Comparison of ENCODE assay signal across 16 mouse cellular contexts in genomic region chr13:101464928-101465747, GRCm38 (mm10).
A peak's percentile ranks its signal among the peaks of the same experiment; 100 is the strongest.
DNase-seq lines count a peak whose midpoint lies in the region; ATAC-seq and TF ChIP-seq lines count a peak whose summit lies in the region.
"Had no signal": no experiment of that assay in that cellular context is flagged by ENCODE, and none has a peak within 500 bp of the region (broad histone marks: within the 10 kb centered on the region; RNA-seq: fewer than 3 reads in every experiment).

No protein-coding gene starts in this region.

- CTCF ChIA-PET in Patski (lab: Charles Lee) = interaction anchor here (0.7 to 2.2 kb wide), 9 partner anchors 17 to 229 kb away, joined by 3 to 9 read pairs (median 4); no protein-coding TSS in a partner anchor

- in situ Hi-C loops in Patski (cut with MboI; ENCODE audit: low pct_unique_long_range_greater_than_20kb) = loop anchor here (5.0 kb wide), 1 partner anchor 42 kb away; no protein-coding TSS in a partner anchor

- H3K36me3 ChIP-seq in hindbrain, embryonic 12.5 days = no peaks in the 10 kb centered on the region
- H3K36me3 ChIP-seq: liver, embryonic 12.5 days; midbrain, embryonic 10.5 days; neural tube, embryonic 13.5 days had no signal

- TF ChIP-seq CTCF in Patski (IDR thresholded peaks at IDR 0.05) = no peak

- no peak overlapping the region for H3K27ac ChIP-seq in hindbrain, embryonic 12.5 days
- H3K27ac ChIP-seq: forebrain, embryonic 13.5 days; left cerebral cortex, adult 2 months; liver, embryonic 12.5 days; midbrain, embryonic 10.5 days; neural tube, embryonic 13.5 days had no signal

- no peak overlapping the region for H3K4me2 ChIP-seq in hindbrain, embryonic 12.5 days (replicated peaks)
- H3K4me2 ChIP-seq: forebrain, embryonic 13.5 days; liver, embryonic 12.5 days; neural tube, embryonic 13.5 days had no signal

- H3K9ac ChIP-seq in hindbrain, embryonic 12.5 days = no peak overlapping the region
- H3K9ac ChIP-seq: forebrain, embryonic 13.5 days; liver, embryonic 12.5 days; neural tube, embryonic 13.5 days had no signal

- no peaks in the 10 kb centered on the region for H3K4me1 ChIP-seq in hindbrain, embryonic 12.5 days
- H3K4me1 ChIP-seq: forebrain, embryonic 13.5 days; liver, embryonic 12.5 days; midbrain, embryonic 10.5 days had no signal

- no peaks in the 10 kb centered on the region for H3K27me3 ChIP-seq in Patski
- no peaks in the 10 kb centered on the region for H3K27me3 ChIP-seq in hindbrain, embryonic 12.5 days
- H3K27me3 ChIP-seq: forebrain, embryonic 13.5 days; liver, embryonic 12.5 days; neural tube, embryonic 13.5 days had no signal

- peak; percentile 82 for ATAC-seq in Patski
- ATAC-seq in hindbrain, embryonic 12.5 days (ENCODE audit: low FRiP score) = no peak
- ATAC-seq in erythroid progenitor cell, adult 5-6 weeks (replicated peaks; ENCODE audit: low FRiP score, poor library complexity, severe bottlenecking) = no peak
- ATAC-seq: forebrain, embryonic 13.5 days; liver, embryonic 12.5 days had no signal

- no peaks in the 10 kb centered on the region for H3K9me3 ChIP-seq in hindbrain, embryonic 12.5 days (replicated peaks)
- H3K9me3 ChIP-seq: forebrain, embryonic 13.5 days; liver, embryonic 12.5 days; midbrain, embryonic 10.5 days; neural tube, embryonic 13.5 days had no signal

- POLR2A ChIA-PET in Patski (lab: Charles Lee) = interaction anchor here (0.6 kb wide), 1 partner anchor 225 kb away, joined by 3 read pairs; no protein-coding TSS in a partner anchor

- no peak overlapping the region for H3K4me3 ChIP-seq in hindbrain, embryonic 12.5 days
- H3K4me3 ChIP-seq: forebrain, embryonic 13.5 days; left cerebral cortex, adult 2 months; liver, embryonic 12.5 days; midbrain, embryonic 10.5 days; neural tube, embryonic 13.5 days had no signal

- 61% methylated on average over 7 of the region's 7 CpGs for WGBS in hindbrain, embryonic 12.5 days

- peak; percentile 5 for DNase-seq in kidney, adult 11 months
- DNase-seq in kidney, postnatal 25 days = no peak
- peak; percentile 85 for DNase-seq in Patski (ENCODE audit: low read depth, low spot score)
- DNase-seq in fibroblast of lung, adult 2 months (ENCODE audit: low read depth) = peak; percentile 43
- peak; percentile 37 to 56 for DNase-seq in kidney, postnatal 4 days
- no peak for DNase-seq in cerebellum, postnatal 4 days (ENCODE audit: low spot score in 2 of 2)
- DNase-seq: cerebellum, postnatal 25 days; gastrocnemius, postnatal 25 days; right cerebral cortex, postnatal 14 days had no signal

Comparison
In these comparisons a context has a peak if more than half of its experiments do, and no peak if none do; other contexts are left out.
1. DNase-seq: peak in kidney, adult 11 months (single experiment), Patski (single experiment), fibroblast of lung, adult 2 months (single experiment) and kidney, postnatal 4 days (2 of 2); none in kidney, postnatal 25 days (0 of 2) and cerebellum, postnatal 4 days (0 of 2).